Mouse (Mus musculus) megakaryocyte, embryonic 14.5 days (primary cell): ENCODE results near the gene Smco4.

Source experiments
- FLI1 ChIP-seq: IDR thresholded peaks from 2 replicates; pipeline ENCODE4 v1.6.1; 2012; ENCODE audit warnings: low read length, inconsistent platforms, mixed read lengths
- GATA1 ChIP-seq: IDR thresholded peaks from 3 replicates; pipeline ENCODE4 v1.6.1; 2012; ENCODE audit warnings: mixed read lengths, low read length, inconsistent platforms, borderline replicate concordance

- TF ChIP-seq GATA1 (no peak), FLI1 (no peak)
Observed at GRCm38 (mm10) chr9:15477556-15477955, 15.7 kb upstream of the Smco4 start.
